Mouse (Mus musculus) lung, embryonic 14.5 days (tissue): ENCODE results near the gene Mlec. TPM values are rescaled to one million over a fixed set of nuclear protein-coding genes. Genes with fewer than 3 reads are reported as not detected.

ENCODE experiments used
- ATAC-seq: fragments of 200-750 bp; cut with Nextera tagmentation; 2 replicates; pipeline ENCODE4 v1.8.0; 2017; ENCODE audit warnings: mild to moderate bottlenecking, moderate TSS enrichment, moderate library complexity; ENCODE audit not compliant: insufficient read depth
- DNase-seq: peaks from one replicate; pipeline ENCODE4 v3.0.0-alpha.2; 2015
- H3K27ac ChIP-seq: fragments of 300-500 bp; sonication (generic); 2 replicates; pipeline ENCODE4 v1.5.1; 2014; ENCODE audit warnings: low read depth, mild to moderate bottlenecking, moderate library complexity
- H3K27me3 ChIP-seq: fragments of 300-500 bp; sonication (generic); 2 replicates; pipeline ENCODE4 v1.6.1; 2014; ENCODE audit warnings: low read length, control low read depth; ENCODE audit not compliant: insufficient read depth
- H3K36me3 ChIP-seq: fragments of 300-500 bp; sonication (generic); 2 replicates; pipeline ENCODE4 v1.6.1; 2014; ENCODE audit warnings: control low read depth; ENCODE audit not compliant: insufficient read depth
- H3K4me1 ChIP-seq: fragments of 300-500 bp; sonication (generic); 2 replicates; pipeline ENCODE4 v1.6.1; 2014; ENCODE audit warnings: antibody characterized with exemption, control low read depth; ENCODE audit not compliant: insufficient read depth
- H3K4me2 ChIP-seq: fragments of 300-500 bp; sonication (generic); 2 replicates; pipeline ENCODE4 v1.6.1; 2014; ENCODE audit warnings: mild to moderate bottlenecking
- H3K4me3 ChIP-seq: fragments of 300-500 bp; sonication (generic); 2 replicates; pipeline ENCODE4 v1.5.1; 2014; ENCODE audit warnings: low read depth, low read length
- H3K9ac ChIP-seq: fragments of 300-500 bp; sonication (generic); 2 replicates; pipeline ENCODE4 v1.6.1; 2014
- H3K9me3 ChIP-seq: fragments of 300-500 bp; sonication (generic); 2 replicates; pipeline ENCODE4 v1.6.1; 2016; ENCODE audit warnings: low read depth, low read length, control low read depth
- CTCF ChIP-seq: IDR thresholded peaks from 2 replicates; pipeline ENCODE4 v1.5.1; 2016; ENCODE audit warnings: antibody characterized with exemption, low read depth
- WGBS: fragments of 180-500 bp; shearing (Covaris S2); extraction: QIAGEN DNeasy Blood & Tissue Kit; methylation state at CpG from one replicate; pipeline ENCODE4 v1.1.7; 2014; 5-methylcytosine and 5-hydroxymethylcytosine counted together
- polyA plus RNA-seq: library from polyadenylated mRNA; unstranded; fragments of >200 nt; fragmentation: Nextera tagmentation; extraction: Ambion mirVana; gene quantifications from 2 replicates; pipeline ENCODE4 v1.2.1, GENCODE M21; 2014

Mlec gene
- polyA plus RNA-seq, 1 experiment from 2014 or later: 81.1 TPM

DNA sequence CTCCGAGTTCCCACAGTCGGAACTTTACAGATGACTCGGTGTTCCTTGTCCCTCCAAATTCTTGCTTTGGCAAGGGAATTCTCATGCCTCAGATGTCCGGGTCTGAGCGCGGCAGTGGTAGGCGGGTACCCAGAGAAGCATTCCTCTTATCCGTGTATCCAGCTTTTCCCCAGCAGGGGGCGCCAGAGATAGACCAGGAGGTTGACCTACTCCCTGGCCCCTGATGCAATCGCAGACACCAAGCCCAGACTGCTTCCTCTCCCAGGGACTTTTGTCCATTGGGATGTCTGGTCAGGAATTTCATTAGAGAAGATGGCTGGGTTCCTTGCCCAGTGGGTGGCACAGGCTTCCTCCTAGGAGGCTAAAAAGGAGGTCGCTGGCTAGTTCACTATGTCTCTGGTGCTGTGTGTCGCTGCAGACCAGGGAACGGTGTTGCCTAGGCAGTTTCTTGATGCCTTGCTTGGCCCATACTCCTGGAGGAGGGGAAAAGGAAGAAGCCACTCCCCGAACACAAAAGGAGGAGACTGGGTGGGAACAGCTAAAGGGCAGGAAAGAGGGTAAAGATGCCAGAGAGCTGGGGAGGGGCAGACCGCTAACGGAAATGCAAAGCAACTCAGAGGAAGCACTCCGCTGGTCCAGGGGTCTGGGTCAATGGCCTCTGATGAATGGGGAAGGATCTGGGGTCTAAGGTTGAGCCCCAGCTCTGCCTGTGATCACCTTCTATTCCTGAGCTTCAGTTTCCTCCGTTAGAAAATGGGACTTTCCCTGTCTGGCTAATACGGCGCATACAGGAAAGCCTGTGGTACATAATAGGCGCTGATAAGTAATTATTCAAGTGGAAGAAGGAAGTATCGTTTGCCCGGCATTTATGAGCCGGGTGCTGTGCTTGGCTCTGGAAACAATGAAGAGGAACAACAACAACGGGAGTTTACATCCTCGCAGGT is 29.5 kb upstream of the Mlec start:
- no peaks in the 10 kb centered on the region for H3K36me3 ChIP-seq
- H3K9ac ChIP-seq: 0 out of 2 replicates have a peak overlapping the region, but pooled peaks have one; percentile 10
- H3K4me3 ChIP-seq: 0 out of 2 replicates have a peak overlapping the region, but pooled peaks have one; percentile 5
- 22% methylated on average over 26 of the region's 26 CpGs for WGBS
- H3K27me3 ChIP-seq: peaks cover 24% of the 10 kb centered on the region
- no peaks in the 10 kb centered on the region for H3K9me3 ChIP-seq
- 0 out of 2 replicates have a peak overlapping the region, but pooled peaks have one; percentile 26 for H3K27ac ChIP-seq
- peaks cover 3% of the 10 kb centered on the region; the same call in 1 of the 2 replicates for H3K4me1 ChIP-seq
- peak; percentile 81 for ATAC-seq
- peak; percentile 98 for DNase-seq
- peak overlapping the region; percentile 55 for H3K4me2 ChIP-seq
- TF ChIP-seq CTCF: peak; percentile 91

DNA sequence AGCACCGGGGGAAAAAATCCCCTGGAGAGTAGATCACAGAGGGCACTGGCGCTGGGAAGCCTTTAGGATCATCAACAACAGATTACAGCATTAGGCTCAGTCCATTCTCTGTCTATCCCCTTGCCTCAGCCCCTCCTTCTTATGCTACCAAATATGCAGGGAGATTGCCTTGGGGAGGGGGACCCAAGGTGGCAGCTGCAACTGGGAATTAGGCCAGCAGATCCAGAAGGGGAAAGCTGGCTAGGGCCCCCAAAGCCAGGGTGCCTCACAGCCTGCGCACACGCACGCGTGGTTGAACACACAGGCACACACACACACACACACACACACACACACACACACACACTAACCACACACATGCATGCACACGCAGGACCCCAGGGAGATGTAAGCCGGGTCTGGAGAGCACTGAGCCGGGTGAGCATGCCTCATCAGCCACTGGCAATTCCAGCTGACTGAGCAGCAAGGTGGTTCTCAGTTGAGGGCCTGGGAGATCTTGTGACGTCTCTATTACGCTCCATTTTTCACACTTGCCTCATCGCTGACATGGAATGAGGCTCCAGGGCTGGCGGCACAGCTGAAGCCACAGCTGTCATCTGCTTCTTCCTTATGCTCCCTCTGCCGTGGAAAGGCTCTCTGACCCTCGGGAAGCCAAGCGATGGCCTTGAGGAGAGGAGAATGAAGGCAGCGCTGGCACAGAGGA is 28.5 kb upstream of the Mlec start:
- peak overlapping the region; percentile 10; the same call in 1 of the 2 replicates for H3K9ac ChIP-seq
- H3K9me3 ChIP-seq: no peaks in the 10 kb centered on the region
- H3K36me3 ChIP-seq: no peaks in the 10 kb centered on the region
- TF ChIP-seq CTCF: no peak
- peak overlapping the region; percentile 55 for H3K4me2 ChIP-seq
- peaks cover 15% of the 10 kb centered on the region for H3K27me3 ChIP-seq
- H3K27ac ChIP-seq: no peak overlapping the region
- peaks cover 3% of the 10 kb centered on the region; the same call in 1 of the 2 replicates for H3K4me1 ChIP-seq
- WGBS: 34% methylated on average over 17 of the region's 17 CpGs
- DNase-seq (peak; percentile 72), ATAC-seq (peak; percentile 28; the same call in 1 of the 2 replicates)
- H3K4me3 ChIP-seq: 0 out of 2 replicates have a peak overlapping the region, but pooled peaks have one; percentile 5

GRCm38 (mm10) chr5:115184726-115185125 is 26.7 kb upstream of the Mlec start:
- TF ChIP-seq CTCF: no peak
- ATAC-seq: no peak
- Histone ChIP-seq H3K4me1 (peaks cover 8% of the 10 kb centered on the region; the same call in 1 of the 2 replicates), H3K4me3 (no peak overlapping the region), H3K27ac (no peak overlapping the region), H3K9me3 (no peaks in the 10 kb centered on the region), H3K27me3 (no peaks in the 10 kb centered on the region; the same call in 1 of the 2 replicates), H3K9ac (no peak overlapping the region), H3K4me2 (peak overlapping the region; percentile 25), H3K36me3 (no peaks in the 10 kb centered on the region)
- peak; percentile 71 for DNase-seq
- WGBS: 21% methylated on average over 15 of the region's 15 CpGs

GRCm38 (mm10) chr5:115183482-115183881 is 25.5 kb upstream of the Mlec start:
- peaks cover 8% of the 10 kb centered on the region; the same call in 1 of the 2 replicates for H3K4me1 ChIP-seq
- H3K4me2 ChIP-seq: no peak overlapping the region
- ATAC-seq (no peak), DNase-seq (no peak)
- no peak overlapping the region for H3K27ac ChIP-seq
- 47% methylated on average over 10 of the region's 10 CpGs for WGBS
- no peak overlapping the region for H3K4me3 ChIP-seq
- H3K9ac ChIP-seq: no peak overlapping the region
- no peaks in the 10 kb centered on the region; the same call in 1 of the 2 replicates for H3K27me3 ChIP-seq
- H3K36me3 ChIP-seq: no peaks in the 10 kb centered on the region
- H3K9me3 ChIP-seq: no peaks in the 10 kb centered on the region
- TF ChIP-seq CTCF: no peak

GRCm38 (mm10) chr5:115182925-115183324 is 24.9 kb upstream of the Mlec start:
- Histone ChIP-seq H3K36me3 (no peaks in the 10 kb centered on the region), H3K4me2 (no peak overlapping the region), H3K9me3 (no peaks in the 10 kb centered on the region), H3K4me3 (no peak overlapping the region), H3K27ac (no peak overlapping the region), H3K27me3 (no peaks in the 10 kb centered on the region; the same call in 1 of the 2 replicates), H3K4me1 (peaks cover 8% of the 10 kb centered on the region; the same call in 1 of the 2 replicates), H3K9ac (no peak overlapping the region)
- WGBS: 64% methylated on average over 8 of the region's 8 CpGs
- DNase-seq (no peak), ATAC-seq (no peak)
- TF ChIP-seq CTCF: no peak

DNA sequence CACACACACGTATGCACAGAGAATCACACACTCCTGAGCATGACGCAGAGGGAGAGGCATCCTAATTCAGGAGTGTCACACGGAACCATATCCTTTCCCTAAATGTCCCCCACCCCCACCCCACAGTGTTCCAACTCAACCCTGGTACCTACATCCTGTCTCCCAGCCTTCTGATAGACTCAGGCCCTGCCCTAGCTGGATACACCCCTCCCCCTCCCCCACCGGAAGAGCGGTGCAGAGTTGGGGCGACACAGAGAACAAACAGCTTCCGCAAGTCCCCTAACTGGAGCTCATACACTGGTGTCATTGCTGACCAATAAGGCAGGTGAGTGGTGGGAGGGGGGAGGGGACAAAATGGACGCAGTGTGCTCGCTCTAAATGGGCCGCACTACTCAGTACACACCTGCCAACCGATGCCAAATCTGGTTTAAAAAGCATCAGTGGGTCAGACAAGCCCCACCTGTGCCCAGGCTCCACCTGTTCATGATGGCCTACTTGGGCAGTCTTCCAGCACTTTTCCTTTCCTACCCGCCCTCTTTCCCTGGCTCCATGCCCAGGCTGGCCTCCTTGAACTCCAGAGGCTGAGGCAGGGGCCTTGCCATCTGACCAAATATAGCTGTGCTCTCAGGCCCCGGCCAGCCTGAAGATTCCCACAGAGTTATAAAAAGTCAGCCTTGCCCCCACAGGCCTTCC is 23.4 kb upstream of the Mlec start:
- Histone ChIP-seq H3K9ac (no peak overlapping the region), H3K4me1 (peaks cover 7% of the 10 kb centered on the region; the same call in 1 of the 2 replicates), H3K9me3 (no peaks in the 10 kb centered on the region), H3K27me3 (no peaks in the 10 kb centered on the region; the same call in 1 of the 2 replicates), H3K4me2 (no peak overlapping the region), H3K27ac (peak overlapping the region; percentile 66), H3K4me3 (no peak overlapping the region), H3K36me3 (no peaks in the 10 kb centered on the region)
- WGBS: 53% methylated on average over 13 of the region's 13 CpGs
- TF ChIP-seq CTCF: no peak
- DNase-seq (peak; percentile 81), ATAC-seq (peak; percentile 35; the same call in 1 of the 2 replicates)
